Mouse (Mus musculus) thymus, adult 2 months (tissue): Measurements from ENCODE around the gene Aspn.

ENCODE experiments used
- CTCF ChIP-seq: fragments of 200-500 bp; IDR thresholded peaks from 2 replicates; pipeline ENCODE4 v1.5.1; 2012; ENCODE audit warnings: mild to moderate bottlenecking, control low read depth, low read length, moderate library complexity, borderline replicate concordance; ENCODE audit not compliant: control insufficient read depth, poor library complexity, insufficient read depth; ENCODE audit errors: extremely low read depth
- POLR2A ChIP-seq: fragments of 200-500 bp; IDR thresholded peaks from 2 replicates; pipeline ENCODE4 v1.6.1; 2012; ENCODE audit warnings: mild to moderate bottlenecking, low read length, control low read depth, moderate library complexity; ENCODE audit not compliant: control insufficient read depth, poor library complexity, insufficient read depth; ENCODE audit errors: extremely low read depth

- TF ChIP-seq CTCF (no peak), POLR2A (no peak)
Observed at GRCm38 (mm10) chr13:49549616-49550015, 5.4 kb downstream of the Aspn start.
